Mouse (Mus musculus) adipocyte (in vitro differentiated cells): ENCODE data around the gene Rsph10b.

Source experiments
- DNase-seq: peaks from one replicate; pipeline ENCODE4 v3.0.0-alpha.2; 2016; ENCODE audit warnings: low spot score

Gene Rsph10b

DNA sequence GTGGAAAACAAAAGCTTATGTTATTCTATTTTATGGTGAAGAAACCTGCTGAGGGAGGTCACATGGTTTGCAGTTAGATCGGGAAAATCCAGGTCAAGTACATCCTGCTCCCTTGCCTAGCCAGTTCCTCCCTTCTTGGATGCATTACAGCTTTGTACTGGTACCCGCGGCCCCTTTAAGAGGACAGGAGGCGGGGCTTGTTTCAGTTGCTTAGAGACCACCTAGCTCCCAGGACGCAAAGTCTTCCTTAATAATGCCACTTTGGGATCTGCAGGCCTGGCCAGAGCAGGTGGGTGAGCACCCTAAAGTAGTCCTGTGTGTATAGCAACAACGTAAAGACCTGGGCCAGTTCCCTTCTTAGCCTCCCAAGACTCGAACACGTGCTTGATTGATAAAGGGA lies at the start of gene Rsph10b:
Gene Rsph10b, plus strand, starts transcription at position 205 of the 400 bp plus-strand sequence.
- DNase-seq, result no peak

DNA sequence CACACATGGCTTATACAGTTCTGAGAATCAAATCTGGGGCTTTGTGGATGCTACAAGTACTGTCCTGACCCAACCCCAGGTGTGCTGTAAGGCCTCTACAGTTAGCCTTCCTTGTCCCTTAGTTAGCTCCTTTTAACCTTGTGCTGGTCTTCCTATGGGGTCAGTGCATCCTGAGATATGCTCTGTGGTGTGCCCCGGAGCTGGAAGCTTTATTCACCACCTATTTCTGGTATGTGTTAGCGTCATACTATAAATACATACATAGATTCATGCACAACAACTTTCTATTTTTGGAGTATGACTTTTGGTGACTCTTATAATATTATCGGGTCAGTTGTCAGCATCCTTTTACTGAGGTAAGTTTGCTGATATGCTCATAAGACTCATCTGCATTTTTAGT lies 47.6 kb upstream of the Rsph10b start:
- DNase-seq, result no peak

DNA sequence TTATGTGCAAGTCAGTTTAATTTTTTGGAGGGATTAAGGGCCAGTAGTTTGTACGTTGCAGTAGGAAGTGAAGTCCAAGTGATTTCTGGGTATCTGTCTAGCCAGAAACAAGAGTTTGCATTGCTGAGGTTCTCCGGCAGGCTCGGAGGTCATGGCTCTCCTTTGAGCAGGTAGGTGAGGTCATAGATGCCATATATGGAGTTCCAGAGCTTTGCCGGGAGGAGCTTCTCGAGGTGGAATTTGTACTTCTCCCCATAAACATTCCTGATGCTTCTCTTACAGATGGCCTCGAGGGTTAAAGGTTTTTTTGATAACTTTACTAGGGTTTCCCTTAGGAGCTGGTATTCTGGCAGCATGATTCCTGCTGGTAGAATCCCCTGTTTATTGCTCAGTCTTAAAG lies 42.1 kb upstream of the Rsph10b start:
- no peak for DNase-seq

DNA sequence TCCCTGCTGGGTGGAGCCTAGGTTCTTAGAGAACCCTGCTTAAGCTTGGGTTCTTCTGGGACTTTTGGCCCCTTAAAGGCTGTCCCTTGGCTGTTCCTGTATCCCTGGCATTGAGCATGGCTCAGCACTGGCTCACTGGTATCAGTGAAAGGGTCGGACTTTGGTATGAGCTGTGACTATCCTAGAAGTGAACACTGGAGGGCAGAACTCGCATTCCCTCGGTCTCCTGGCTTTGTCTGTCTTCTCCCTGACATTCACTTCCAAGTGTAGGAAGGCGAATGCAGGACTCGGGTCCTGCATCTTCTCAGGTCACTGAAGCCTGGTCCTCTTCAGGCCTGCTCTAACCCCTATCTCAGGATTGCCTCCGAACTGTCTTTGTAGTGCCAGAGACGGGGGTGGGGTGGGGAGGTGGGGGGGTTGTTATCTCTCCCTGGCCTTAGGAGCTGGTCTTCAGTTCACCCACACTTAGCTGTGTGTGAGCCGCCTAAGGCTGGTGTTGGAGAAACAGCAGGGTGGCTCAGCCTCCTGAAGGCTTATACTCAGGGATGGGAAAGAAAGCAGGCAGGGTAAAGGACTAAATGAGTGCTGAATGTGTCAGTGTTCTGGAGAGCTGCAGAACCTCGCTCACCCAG lies 40.5 kb upstream of the Rsph10b start:
- peak; percentile 7 for DNase-seq

DNA sequence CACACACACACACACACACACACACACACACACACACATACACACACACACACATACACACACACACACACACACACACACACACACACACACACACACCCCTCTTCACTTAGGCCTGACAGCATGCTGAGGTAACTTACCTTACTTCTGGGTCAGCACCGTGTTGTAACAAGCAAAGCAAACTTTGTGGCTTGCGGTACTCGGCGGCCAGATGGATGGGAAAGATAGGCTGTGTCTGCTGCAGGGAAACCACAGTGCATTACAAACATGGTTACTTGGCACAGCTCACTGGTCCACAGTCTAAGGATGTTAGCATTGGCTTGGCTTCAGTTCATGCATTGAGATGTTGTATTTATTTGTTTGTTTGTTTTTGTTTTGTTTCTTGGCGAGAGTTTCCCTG lies 39.4 kb upstream of the Rsph10b start:
- DNase-seq, result no peak

DNA sequence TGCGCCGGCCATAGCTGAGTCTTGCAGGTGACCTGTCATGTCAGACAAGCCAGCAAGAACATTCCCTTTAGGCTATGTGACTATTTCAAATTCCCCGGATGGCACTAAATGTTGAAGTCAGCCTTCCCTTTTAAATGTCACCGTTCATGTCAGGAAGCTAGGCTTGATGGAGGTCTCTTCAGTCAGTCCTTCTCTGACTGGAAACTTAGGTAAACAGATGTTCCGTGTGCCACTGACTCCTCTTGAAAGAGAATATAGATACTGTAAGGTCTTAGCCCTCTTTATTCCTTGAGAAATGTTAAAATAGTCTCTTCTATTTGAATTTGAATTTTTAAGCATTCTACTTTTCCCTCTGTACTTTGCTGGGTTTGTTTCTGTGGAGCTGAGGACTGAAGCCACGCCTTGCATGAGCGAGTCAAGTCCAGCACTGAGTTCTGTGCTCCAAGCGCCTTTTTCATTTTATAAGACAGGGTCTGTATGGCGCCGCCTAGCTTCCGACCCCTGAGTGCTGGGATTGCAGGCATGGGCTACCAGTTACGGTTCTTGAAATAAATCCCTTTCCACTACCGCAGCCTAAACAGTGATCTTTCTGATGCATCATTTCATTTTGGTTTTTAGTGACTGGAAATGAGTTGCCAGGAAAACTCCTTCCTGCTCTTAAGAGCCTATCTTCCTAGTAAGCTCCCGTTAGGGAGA lies 35.1 kb upstream of the Rsph10b start, which contains the start of gene Ankrd61:
Gene Ankrd61, minus strand, starts transcription at position 51 of the 696 bp plus-strand sequence.
- no peak for DNase-seq

DNA sequence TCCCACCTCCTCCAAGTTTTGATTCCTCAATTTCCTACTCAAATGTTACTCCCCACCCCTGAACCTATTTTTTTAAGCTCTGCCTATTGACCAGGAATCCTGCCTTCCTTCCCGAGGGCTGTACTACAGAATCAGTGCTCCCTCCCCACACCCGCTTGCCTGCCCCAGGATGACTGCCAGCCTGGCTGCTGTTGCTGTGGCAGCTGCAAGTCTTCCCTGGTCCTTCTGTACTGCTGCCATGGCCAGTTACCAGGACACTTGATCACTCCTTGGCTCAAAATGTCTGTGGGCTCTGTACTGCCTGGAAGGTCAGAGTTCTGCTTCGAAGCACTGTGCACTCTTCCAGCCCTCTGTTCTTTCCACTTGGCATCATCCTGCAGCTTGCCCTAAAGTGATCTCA lies 30.7 kb upstream of the Rsph10b start:
- DNase-seq, result peak; percentile 72

DNA sequence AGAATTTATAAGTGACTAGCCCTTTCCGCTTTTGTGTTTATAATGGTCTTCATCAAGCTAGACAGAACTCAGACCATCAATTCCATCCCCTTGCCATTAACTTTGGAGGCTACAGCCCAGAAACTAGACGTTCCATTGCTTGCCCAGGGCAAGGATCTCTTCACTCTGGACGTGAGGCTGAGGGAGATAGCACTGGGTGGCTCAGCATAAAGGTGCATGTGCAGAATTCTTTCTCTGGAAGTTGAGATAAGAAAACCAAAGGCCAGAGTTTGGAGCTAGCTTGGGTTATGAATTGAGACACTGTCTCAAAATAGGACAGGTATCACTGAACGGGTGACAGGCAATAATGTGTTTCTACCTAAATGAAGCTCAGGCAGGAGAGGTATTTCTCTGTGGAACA lies 29.0 kb upstream of the Rsph10b start:
- no peak for DNase-seq

DNA sequence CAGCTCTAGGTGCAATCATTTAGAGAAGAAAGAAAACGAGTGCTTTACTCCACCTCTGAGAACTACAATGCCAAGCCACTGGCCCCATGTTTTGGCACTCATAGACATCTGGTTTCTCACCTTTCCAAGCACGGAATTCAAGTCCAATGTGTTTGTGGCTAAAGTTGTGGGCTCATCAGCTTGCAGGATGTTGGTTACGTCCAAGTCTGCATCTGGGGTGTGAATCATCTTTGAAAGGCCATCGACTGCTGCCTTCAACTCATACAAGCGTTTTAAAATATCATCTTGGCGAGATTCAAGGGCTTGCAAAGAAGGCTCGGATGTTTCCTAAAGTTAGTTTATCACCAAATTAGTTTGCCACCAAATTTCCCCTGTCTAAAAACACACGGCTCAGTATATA lies 26.4 kb upstream of the Rsph10b start:
- DNase-seq, result no peak

DNA sequence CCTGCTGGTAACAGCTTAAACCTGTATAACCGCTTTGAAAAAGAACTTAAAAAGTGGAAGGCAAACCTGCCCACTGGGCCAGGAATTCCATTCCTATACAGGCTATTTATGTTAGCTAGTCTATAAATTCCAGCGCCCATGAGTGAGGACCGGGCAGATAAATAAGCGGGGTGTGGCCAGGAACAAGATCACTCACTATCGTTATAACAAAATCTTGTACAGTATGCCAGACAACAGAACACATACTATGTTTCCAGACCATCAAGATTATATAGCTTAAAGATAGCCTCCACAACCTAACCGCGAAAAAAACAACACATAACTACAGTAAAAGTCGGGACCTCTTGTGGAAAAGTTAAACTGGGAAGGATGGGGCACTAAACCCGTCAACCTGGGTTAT lies 23.9 kb upstream of the Rsph10b start:
- DNase-seq, result no peak

DNA sequence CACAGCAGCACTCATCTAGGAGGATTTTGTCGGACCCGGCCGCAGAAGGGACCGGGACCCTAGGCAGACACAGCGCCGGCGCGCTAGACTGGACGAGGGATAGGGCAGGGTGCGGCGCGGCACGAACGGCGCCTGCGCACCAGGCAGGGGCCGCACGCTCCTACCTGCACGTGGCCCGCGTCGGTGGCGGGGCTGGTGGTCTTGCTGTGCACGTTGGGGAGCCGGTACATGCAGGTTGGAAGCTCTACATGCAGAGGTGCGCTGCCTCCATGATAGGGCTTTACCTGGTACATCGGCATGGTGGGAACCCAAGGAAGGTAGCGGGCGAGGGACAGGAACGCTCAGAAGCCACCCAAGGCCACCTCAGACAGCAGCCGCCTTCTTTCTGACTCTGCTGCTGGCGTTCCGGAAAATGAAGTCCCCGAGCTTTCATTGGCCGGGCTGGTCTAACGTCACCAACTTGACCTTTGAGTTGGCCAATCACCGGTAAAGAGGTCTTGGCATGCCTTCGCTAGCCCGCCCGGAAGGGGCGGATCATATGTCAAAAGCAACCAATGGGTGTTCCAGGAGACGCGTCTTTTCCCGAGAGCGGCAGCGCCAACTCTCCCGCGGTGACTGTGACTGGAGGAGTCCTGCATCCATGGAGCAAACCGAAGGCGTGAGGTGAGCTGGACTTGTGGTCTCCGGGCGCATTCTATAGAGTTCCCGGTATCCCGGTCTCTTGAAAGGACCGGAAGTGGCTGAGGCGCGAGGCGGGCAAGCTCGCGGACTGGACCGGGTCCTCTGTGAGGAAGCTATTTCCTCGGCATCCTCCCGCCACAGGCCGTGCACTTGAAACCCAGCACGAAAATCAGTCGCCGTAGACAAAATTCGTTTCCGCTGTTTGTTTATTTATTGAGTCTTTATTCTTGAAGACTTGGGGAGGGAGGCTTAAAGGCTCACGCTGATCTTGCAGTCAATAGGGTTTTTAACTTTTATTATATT lies 23.1 kb upstream of the Rsph10b start, which contains the start of the genes Aimp2 and Pms2:
Gene Aimp2, minus strand, starts transcription at position 431 of the 984 bp plus-strand sequence.
Gene Pms2, plus strand, starts transcription at position 548 of the 984 bp plus-strand sequence.
- peak; percentile 99 for DNase-seq

DNA sequence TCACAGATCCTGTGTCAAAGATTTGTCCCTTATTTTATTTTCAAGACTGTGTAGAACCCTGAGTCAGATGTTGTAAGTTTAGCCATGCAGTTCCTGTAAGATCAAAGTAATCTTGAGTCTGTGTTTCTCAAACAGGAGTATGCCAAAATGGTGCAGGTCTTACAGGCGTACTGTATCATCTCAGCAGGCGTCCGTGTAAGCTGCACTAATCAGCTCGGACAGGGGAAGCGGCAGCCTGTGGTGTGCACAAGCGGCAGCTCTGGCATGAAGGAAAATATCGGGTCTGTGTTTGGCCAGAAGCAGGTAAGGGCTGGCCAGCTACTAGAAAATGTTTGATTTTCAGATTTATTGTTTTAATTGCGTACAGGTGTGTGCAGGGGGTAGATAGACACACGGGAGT lies 16.6 kb upstream of the Rsph10b start:
- DNase-seq, result no peak

DNA sequence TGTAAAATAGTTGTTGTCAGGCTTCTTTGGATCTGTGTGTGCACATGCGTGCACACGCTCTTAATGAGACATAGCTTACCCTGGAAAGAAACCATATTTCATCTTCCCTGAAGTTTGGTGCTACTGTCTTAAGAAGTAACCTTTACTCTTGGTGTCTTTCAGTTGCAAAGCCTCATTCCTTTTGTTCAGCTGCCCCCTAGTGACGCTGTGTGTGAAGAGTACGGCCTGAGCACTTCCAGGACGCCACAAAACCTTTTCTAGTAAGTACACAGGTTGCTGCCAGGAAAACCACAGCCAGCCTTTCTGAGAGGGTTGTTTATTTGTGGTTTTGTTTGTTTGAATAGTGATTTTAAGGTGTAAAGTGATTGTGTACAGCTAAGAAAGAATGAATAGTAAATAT lies 15.4 kb upstream of the Rsph10b start:
- DNase-seq, result peak; percentile 83

DNA sequence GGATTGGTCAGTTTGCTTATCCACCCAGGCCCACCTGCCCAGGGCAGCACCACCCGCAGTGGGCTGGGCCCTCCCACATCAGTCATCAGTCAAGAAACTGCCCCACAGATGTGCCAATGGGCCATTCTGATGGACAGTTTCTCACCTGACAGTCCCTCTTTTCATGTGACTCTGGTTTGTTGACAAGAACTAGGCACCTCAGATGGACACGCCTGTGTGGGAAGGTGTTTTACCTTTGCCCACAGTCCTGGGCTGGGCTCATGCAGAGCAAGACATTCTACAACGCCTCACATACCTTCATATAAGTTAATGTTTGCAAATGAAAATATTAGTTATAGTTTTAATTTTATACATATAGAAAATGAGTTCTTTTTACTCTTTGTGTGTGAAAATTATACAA lies 14.7 kb upstream of the Rsph10b start:
- DNase-seq, result no peak

DNA sequence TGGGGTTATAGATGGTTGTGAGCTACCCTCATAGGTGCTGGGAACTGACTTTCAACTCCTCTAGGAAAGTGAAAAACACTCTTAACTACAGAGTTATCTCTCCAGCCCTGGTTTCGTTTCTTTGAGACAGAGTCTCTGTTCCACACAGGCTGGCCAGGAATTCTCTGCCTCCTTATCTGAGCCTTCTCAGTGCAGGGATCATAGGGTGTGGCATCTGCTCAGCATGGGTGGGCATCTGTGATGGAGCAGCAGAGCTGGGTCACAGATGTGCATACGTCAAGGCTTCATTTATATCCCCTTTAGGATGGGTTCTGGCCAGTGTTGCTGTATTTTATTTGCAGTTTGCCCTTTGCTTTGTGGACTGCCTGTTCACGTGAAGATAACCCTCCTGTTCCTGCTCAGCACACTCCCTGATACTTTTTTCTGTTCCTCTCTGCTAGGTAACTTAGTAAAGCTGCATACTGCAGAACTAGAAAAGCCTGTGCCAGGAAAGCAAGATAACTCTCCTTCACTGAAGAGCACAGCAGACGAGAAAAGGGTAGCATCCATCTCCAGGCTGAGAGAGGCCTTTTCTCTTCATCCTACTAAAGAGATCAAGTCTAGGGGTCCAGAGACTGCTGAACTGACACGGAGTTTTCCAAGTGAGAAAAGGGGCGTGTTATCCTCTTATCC lies 7.9 kb upstream of the Rsph10b start:
- no peak for DNase-seq

DNA sequence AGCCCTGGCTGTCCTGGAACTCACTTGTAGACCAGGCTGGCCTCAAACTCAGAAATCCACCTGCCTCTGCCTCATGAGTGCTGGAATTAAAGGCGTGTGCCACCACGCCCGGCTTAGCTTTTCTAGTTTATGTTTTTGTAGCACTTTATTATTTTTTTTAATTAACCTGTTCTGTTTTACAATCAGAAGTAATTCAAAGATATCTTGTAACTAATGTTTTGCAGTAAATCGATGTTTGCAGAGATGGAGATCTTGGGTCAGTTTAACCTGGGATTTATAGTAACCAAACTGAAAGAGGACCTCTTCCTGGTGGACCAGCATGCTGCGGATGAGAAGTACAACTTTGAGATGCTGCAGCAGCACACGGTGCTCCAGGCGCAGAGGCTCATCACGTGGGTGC lies 5.0 kb upstream of the Rsph10b start, which contains the start of gene Gm42421:
Gene Gm42421, plus strand, starts transcription at position 301 of the 400 bp plus-strand sequence.
- DNase-seq, result no peak

DNA sequence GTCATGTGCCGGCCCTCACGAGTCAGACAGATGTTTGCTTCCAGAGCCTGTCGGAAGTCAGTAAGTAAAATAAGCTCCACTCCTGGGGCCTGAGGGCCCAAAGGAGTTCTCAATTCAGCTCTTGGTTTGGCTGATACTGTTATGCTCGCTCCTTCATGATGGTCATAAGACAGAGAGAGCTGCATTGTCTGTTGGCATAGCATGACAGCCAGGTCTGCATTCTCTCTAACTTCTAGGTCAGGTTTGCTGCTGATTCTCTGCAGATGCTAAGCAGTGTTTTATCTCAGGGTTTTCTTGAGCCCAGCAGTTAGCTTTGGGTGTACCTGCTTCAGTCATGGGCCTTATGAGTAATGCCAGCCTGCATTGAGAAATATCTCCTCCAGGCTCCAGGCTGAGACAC lies 3.5 kb upstream of the Rsph10b start:
- no peak for DNase-seq

DNA sequence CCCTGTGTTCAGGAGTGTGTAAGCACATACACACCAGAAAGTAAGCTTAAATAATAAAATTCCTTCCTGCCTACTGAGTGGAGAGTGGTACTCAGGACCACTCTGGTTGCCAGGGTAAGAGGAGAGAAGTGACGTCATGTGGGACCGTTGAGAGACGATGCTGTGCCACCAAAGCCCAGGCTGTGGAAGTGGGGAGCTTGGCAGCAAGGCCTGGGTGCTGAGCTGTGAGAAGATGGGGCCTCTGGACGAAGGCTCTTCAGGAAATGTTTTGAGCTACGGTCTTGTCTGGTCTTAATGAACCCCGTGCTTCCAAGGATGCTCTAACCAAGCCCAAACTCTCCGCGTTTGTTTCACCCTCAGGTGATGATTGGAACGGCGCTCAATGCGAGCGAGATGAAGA lies 2.2 kb upstream of the Rsph10b start:
- no peak for DNase-seq

DNA sequence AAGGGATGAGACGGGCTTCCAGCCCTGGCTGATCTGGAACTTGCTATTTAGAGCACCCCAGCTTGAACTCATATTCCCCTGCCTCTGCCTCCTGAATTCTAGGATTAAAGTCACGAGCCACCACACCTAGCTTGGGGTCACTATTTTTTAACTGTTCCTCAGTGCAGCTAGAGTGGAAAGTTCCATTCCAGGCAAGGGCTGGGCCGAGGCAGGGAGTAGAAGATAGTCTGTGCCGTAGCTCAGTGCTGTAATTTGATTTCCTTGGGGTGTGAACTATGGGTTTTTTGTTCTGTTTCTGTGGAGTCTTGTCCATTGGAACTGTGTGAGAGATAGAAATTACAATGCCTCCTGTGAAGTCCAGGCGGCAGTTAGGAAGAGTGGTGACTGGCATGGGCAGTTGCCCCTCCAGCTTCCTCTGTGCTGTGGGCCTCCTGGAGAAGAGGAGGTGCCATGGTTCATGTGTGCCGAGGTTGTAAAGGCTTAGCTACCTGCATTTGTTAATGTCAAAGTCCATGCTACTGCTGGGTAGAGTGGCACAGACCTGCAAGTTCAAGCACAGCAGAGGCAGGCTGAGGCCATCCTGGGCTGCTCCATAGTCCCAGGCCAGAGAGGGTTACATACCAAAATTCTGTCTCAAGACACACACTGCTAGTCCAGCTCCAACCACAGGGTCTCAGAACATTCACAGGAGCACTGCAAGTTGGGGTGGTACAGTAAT lies 813 bp upstream of the Rsph10b start:
- DNase-seq, result no peak

DNA sequence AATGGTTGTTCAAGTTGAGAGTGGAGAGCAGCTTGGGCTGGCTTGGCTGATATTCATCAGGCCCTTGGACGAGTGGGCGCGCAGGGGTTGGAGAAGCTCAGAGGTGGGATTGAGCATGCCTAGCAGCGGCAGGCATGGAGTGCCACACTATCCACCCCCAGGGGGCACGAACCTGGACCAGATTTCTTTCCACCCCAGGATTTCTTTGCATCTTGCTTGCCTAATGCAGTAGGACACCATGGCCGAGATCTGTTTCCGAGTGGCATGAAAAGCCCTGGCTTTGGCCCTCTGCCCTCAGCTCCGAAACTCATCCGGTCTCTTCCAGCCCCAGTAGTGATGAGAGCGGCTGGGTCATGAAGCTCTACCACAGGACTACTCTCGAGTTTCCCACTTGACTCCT lies 579 bp downstream of the Rsph10b start:
- no peak for DNase-seq

DNA sequence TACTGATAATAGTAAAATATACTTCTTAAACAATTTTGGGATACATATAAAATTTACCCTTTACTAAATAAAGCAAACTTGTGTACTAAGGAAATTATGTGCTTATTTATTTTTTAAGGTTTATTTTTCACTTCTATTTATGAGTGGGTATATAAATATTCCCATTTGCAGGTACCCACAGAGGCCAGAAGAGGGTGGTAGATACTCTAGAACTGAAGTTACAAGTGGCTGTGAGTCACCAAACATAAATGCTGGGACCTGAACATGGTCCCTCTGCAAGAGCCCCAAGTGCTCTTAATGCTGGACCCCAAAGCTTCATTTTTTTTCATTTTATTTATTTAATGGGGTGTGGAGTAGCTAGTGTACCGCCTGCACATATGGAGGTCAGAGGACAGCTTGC lies 1.0 kb downstream of the Rsph10b start:
- no peak for DNase-seq
